Mouse (Mus musculus): Measurements from ENCODE around the gene Hid1.
"Not testable (repeated sequence)": the region's sequence is repeated elsewhere in the genome, so short reads cannot be mapped to it uniquely, and the experiment has no call there.

The Hid1 gene

GRCm38 (mm10) chr11:115367395-115367944 lies at the start of gene Hid1:
Hid1 (minus strand) TSS chr11:115367756.
- DNase-seq (ENCODE audit: low spot score) = peak; percentile 83

GRCm38 (mm10) chr11:115409556-115409955 lies 42.0 kb upstream of the Hid1 start:
- no peak for DNase-seq (ENCODE audit: low spot score)

GRCm38 (mm10) chr11:115408266-115408920 lies 40.8 kb upstream of the Hid1 start:
- DNase-seq (ENCODE audit: low spot score) = peak; percentile 74

GRCm38 (mm10) chr11:115406858-115407401 lies 39.4 kb upstream of the Hid1 start:
- DNase-seq (ENCODE audit: low spot score) = peak; percentile 88

GRCm38 (mm10) chr11:115405723-115406122 lies 38.2 kb upstream of the Hid1 start:
- DNase-seq (ENCODE audit: low spot score) = no peak

GRCm38 (mm10) chr11:115403338-115404124 lies 36.0 kb upstream of the Hid1 start, which contains the start of gene Mrpl58:
Mrpl58 (plus strand) TSS chr11:115403752.
- peak; percentile 81 for DNase-seq (ENCODE audit: low spot score)

GRCm38 (mm10) chr11:115400630-115401391 lies 33.3 kb upstream of the Hid1 start:
- DNase-seq (ENCODE audit: low spot score) = no peak

- no peak for DNase-seq (ENCODE audit: low spot score)
Observed at GRCm38 (mm10) chr11:115400126-115400525, 32.6 kb upstream of the Hid1 start.

GRCm38 (mm10) chr11:115398085-115398484 lies 30.5 kb upstream of the Hid1 start:
- DNase-seq (ENCODE audit: low spot score) = no peak

GRCm38 (mm10) chr11:115393721-115394325 lies 26.3 kb upstream of the Hid1 start:
- DNase-seq (ENCODE audit: low spot score) = no peak

- no peak for DNase-seq (ENCODE audit: low spot score)
Observed at GRCm38 (mm10) chr11:115391358-115391757, 23.8 kb upstream of the Hid1 start.

GRCm38 (mm10) chr11:115386859-115387258 lies 19.3 kb upstream of the Hid1 start:
- not testable (repeated sequence) for DNase-seq (ENCODE audit: low spot score)

GRCm38 (mm10) chr11:115384587-115384986 lies 17.0 kb upstream of the Hid1 start:
- DNase-seq (ENCODE audit: low spot score) = no peak

- no peak for DNase-seq (ENCODE audit: low spot score)
Observed at GRCm38 (mm10) chr11:115383701-115384474, 16.3 kb upstream of the Hid1 start.

GRCm38 (mm10) chr11:115382891-115383290 lies 15.3 kb upstream of the Hid1 start:
- no peak for DNase-seq (ENCODE audit: low spot score)

GRCm38 (mm10) chr11:115381743-115382539 lies 14.4 kb upstream of the Hid1 start, which contains the start of gene Cdr2l:
Cdr2l (plus strand) TSS chr11:115381916.
- peak; percentile 42 for DNase-seq (ENCODE audit: low spot score)

GRCm38 (mm10) chr11:115381276-115381675 lies 13.7 kb upstream of the Hid1 start:
- no peak for DNase-seq (ENCODE audit: low spot score)

- DNase-seq (ENCODE audit: low spot score) = no peak
Observed at GRCm38 (mm10) chr11:115377854-115378253, 10.3 kb upstream of the Hid1 start.

- no peak for DNase-seq (ENCODE audit: low spot score)
Observed at GRCm38 (mm10) chr11:115377254-115377653, 9.7 kb upstream of the Hid1 start.

GRCm38 (mm10) chr11:115376722-115377121 lies 9.2 kb upstream of the Hid1 start:
- no peak for DNase-seq (ENCODE audit: low spot score)
